Mouse (Mus musculus): ENCODE data around the gene Csde1. TPM values are rescaled to one million over a fixed set of nuclear protein-coding genes. Genes with fewer than 3 reads are reported as not detected.

Gene Csde1
- polyA plus RNA-seq, 1 experiment from 2014 or later: 525 TPM

- H3K9me3 ChIP-seq (replicated peaks; ENCODE audit: control insufficient read depth, low read length): no peaks in the 10 kb centered on the region
- no peaks in the 10 kb centered on the region for H3K36me3 ChIP-seq (ENCODE audit: control insufficient read depth, insufficient read depth, low read length)
- DNase-seq (ENCODE audit: low spot score): no peak
- no peak overlapping the region for H3K4me2 ChIP-seq (ENCODE audit: low read length)
- no peak for ATAC-seq
- no peaks in the 10 kb centered on the region for H3K4me1 ChIP-seq (ENCODE audit: control insufficient read depth, insufficient read depth, low read length)
- no peak overlapping the region for H3K4me3 ChIP-seq (ENCODE audit: low read depth, low read length)
- 93% methylated on average over 9 of the region's 9 CpGs for WGBS
- H3K27me3 ChIP-seq (replicated peaks; ENCODE audit: control insufficient read depth, insufficient read depth, low read length): no peaks in the 10 kb centered on the region
- H3K27ac ChIP-seq (ENCODE audit: low read depth, low read length): no peak overlapping the region
- H3K9ac ChIP-seq (ENCODE audit: low read length): no peak overlapping the region
Observed at GRCm38 (mm10) chr3:103076476-103076875, 56.2 kb downstream of the Csde1 start.

GRCm38 (mm10) chr3:103079301-103079700 is 59.1 kb downstream of the Csde1 start:
- H3K9me3 ChIP-seq (replicated peaks; ENCODE audit: control insufficient read depth, low read length): no peaks in the 10 kb centered on the region
- H3K27ac ChIP-seq (ENCODE audit: low read depth, low read length): no peak overlapping the region
- H3K4me3 ChIP-seq (ENCODE audit: low read depth, low read length): no peak overlapping the region
- ATAC-seq: no peak
- H3K9ac ChIP-seq (ENCODE audit: low read length): no peak overlapping the region
- H3K27me3 ChIP-seq (replicated peaks; ENCODE audit: control insufficient read depth, insufficient read depth, low read length): no peaks in the 10 kb centered on the region
- WGBS: 85% methylated on average over 9 of the region's 9 CpGs
- no peak overlapping the region for H3K4me2 ChIP-seq (ENCODE audit: low read length)
- H3K4me1 ChIP-seq (ENCODE audit: control insufficient read depth, insufficient read depth, low read length): no peaks in the 10 kb centered on the region
- no peak for DNase-seq (ENCODE audit: low spot score)
- no peaks in the 10 kb centered on the region for H3K36me3 ChIP-seq (ENCODE audit: control insufficient read depth, insufficient read depth, low read length)

DNA sequence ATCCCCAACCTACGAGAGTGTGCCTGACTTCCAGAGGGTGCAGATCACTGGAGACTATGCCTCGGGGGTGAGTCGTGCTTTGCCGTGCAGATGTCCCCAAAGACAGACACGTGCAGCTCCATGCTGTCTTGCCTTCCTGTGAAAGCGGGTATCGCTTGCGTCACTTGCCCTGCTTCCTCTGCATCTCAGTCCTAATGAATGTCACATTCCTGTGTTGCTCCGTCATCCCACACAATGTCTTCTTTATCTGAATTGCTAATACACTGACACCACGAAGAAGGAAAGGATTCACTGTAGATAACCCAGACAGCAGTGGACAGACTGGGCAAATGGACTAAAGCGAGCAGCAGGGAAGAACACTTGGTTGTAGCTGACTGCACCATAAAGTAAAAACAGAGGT is 60.8 kb downstream of the Csde1 start:
- H3K27me3 ChIP-seq (replicated peaks; ENCODE audit: control insufficient read depth, insufficient read depth, low read length): no peaks in the 10 kb centered on the region
- no peaks in the 10 kb centered on the region for H3K9me3 ChIP-seq (replicated peaks; ENCODE audit: control insufficient read depth, low read length)
- H3K27ac ChIP-seq (ENCODE audit: low read depth, low read length): no peak overlapping the region
- ATAC-seq: no peak
- no peak overlapping the region for H3K9ac ChIP-seq (ENCODE audit: low read length)
- no peak overlapping the region for H3K4me2 ChIP-seq (ENCODE audit: low read length)
- H3K4me1 ChIP-seq (ENCODE audit: control insufficient read depth, insufficient read depth, low read length): no peaks in the 10 kb centered on the region
- 72% methylated on average over 11 of the region's 11 CpGs for whole genome bisulfite sequencing
- no peaks in the 10 kb centered on the region for H3K36me3 ChIP-seq (ENCODE audit: control insufficient read depth, insufficient read depth, low read length)
- no peak for DNase-seq (ENCODE audit: low spot score)
- H3K4me3 ChIP-seq (ENCODE audit: low read depth, low read length): no peak overlapping the region

- H3K9ac ChIP-seq (ENCODE audit: low read length): no peak overlapping the region
- ATAC-seq: no peak
Observed at GRCm38 (mm10) chr3:103081861-103082453, 61.7 kb downstream of the Csde1 start.

GRCm38 (mm10) chr3:103082761-103083160 is 62.5 kb downstream of the Csde1 start:
- no peak for DNase-seq (ENCODE audit: low spot score)
- 82% methylated on average over 5 of the region's 5 CpGs for WGBS

More at GRCm38 (mm10) chr3:103081861-103082453, 61.7 kb downstream of the Csde1 start:
- Histone ChIP-seq H3K9me3 (replicated peaks; ENCODE audit: control insufficient read depth, low read length) (no peaks in the 10 kb centered on the region), H3K27ac (ENCODE audit: low read depth, low read length) (no peak overlapping the region), H3K36me3 (ENCODE audit: control insufficient read depth, insufficient read depth, low read length) (no peaks in the 10 kb centered on the region), H3K4me2 (ENCODE audit: low read length) (no peak overlapping the region), H3K4me1 (ENCODE audit: control insufficient read depth, insufficient read depth, low read length) (no peaks in the 10 kb centered on the region), H3K27me3 (replicated peaks; ENCODE audit: control insufficient read depth, insufficient read depth, low read length) (no peaks in the 10 kb centered on the region), H3K4me3 (ENCODE audit: low read depth, low read length) (no peak overlapping the region)
- WGBS: 85% methylated on average over 17 of the region's 17 CpGs
- DNase-seq (ENCODE audit: low spot score): no peak

GRCm38 (mm10) chr3:103085986-103086385 is 65.8 kb downstream of the Csde1 start:
- H3K4me2 ChIP-seq (ENCODE audit: low read length): no peak overlapping the region
- ATAC-seq (no peak), DNase-seq (ENCODE audit: low spot score) (no peak)
- H3K27me3 ChIP-seq (replicated peaks; ENCODE audit: control insufficient read depth, insufficient read depth, low read length): no peaks in the 10 kb centered on the region
- H3K9ac ChIP-seq (ENCODE audit: low read length): no peak overlapping the region
- H3K36me3 ChIP-seq (ENCODE audit: control insufficient read depth, insufficient read depth, low read length): no peaks in the 10 kb centered on the region
- H3K4me1 ChIP-seq (ENCODE audit: control insufficient read depth, insufficient read depth, low read length): no peaks in the 10 kb centered on the region
- no peak overlapping the region for H3K4me3 ChIP-seq (ENCODE audit: low read depth, low read length)
- no peak overlapping the region for H3K27ac ChIP-seq (ENCODE audit: low read depth, low read length)
- WGBS: 80% methylated on average over 3 of the region's 3 CpGs
- no peaks in the 10 kb centered on the region for H3K9me3 ChIP-seq (replicated peaks; ENCODE audit: control insufficient read depth, low read length)

More at GRCm38 (mm10) chr3:103082761-103083160, 62.5 kb downstream of the Csde1 start:
- Histone ChIP-seq H3K4me3 (ENCODE audit: low read depth, low read length) (no peak overlapping the region), H3K9ac (ENCODE audit: low read length) (no peak overlapping the region), H3K27me3 (replicated peaks; ENCODE audit: control insufficient read depth, insufficient read depth, low read length) (no peaks in the 10 kb centered on the region), H3K4me1 (ENCODE audit: control insufficient read depth, insufficient read depth, low read length) (no peaks in the 10 kb centered on the region), H3K27ac (ENCODE audit: low read depth, low read length) (no peak overlapping the region), H3K4me2 (ENCODE audit: low read length) (no peak overlapping the region), H3K36me3 (ENCODE audit: control insufficient read depth, insufficient read depth, low read length) (no peaks in the 10 kb centered on the region), H3K9me3 (replicated peaks; ENCODE audit: control insufficient read depth, low read length) (no peaks in the 10 kb centered on the region)
- no peak for ATAC-seq

GRCm38 (mm10) chr3:103091753-103092152 is 71.5 kb downstream of the Csde1 start:
- no peaks in the 10 kb centered on the region for H3K27me3 ChIP-seq (replicated peaks; ENCODE audit: control insufficient read depth, insufficient read depth, low read length)
- H3K9ac ChIP-seq (ENCODE audit: low read length): no peak overlapping the region
- H3K9me3 ChIP-seq (replicated peaks; ENCODE audit: control insufficient read depth, low read length): no peaks in the 10 kb centered on the region
- DNase-seq (ENCODE audit: low spot score) (no peak), ATAC-seq (no peak)
- H3K4me3 ChIP-seq (ENCODE audit: low read depth, low read length): no peak overlapping the region
- H3K27ac ChIP-seq (ENCODE audit: low read depth, low read length): no peak overlapping the region
- no peaks in the 10 kb centered on the region for H3K4me1 ChIP-seq (ENCODE audit: control insufficient read depth, insufficient read depth, low read length)
- H3K36me3 ChIP-seq (ENCODE audit: control insufficient read depth, insufficient read depth, low read length): no peaks in the 10 kb centered on the region
- no peak overlapping the region for H3K4me2 ChIP-seq (ENCODE audit: low read length)
- 91% methylated on average over 2 of the region's 2 CpGs for WGBS

GRCm38 (mm10) chr3:103098662-103099061 is 78.4 kb downstream of the Csde1 start:
- Histone ChIP-seq H3K27ac (ENCODE audit: low read depth, low read length) (no peak overlapping the region), H3K4me2 (ENCODE audit: low read length) (no peak overlapping the region), H3K4me1 (ENCODE audit: control insufficient read depth, insufficient read depth, low read length) (peaks cover 3% of the 10 kb centered on the region; the same call in 1 of the 2 replicates), H3K9ac (ENCODE audit: low read length) (no peak overlapping the region), H3K27me3 (replicated peaks; ENCODE audit: control insufficient read depth, insufficient read depth, low read length) (no peaks in the 10 kb centered on the region), H3K4me3 (ENCODE audit: low read depth, low read length) (no peak overlapping the region), H3K9me3 (replicated peaks; ENCODE audit: control insufficient read depth, low read length) (no peaks in the 10 kb centered on the region), H3K36me3 (ENCODE audit: control insufficient read depth, insufficient read depth, low read length) (no peaks in the 10 kb centered on the region)
- DNase-seq (ENCODE audit: low spot score) (no peak), ATAC-seq (no peak)
- 82% methylated on average over 23 of the region's 23 CpGs for WGBS

GRCm38 (mm10) chr3:103099667-103100066 is 79.4 kb downstream of the Csde1 start:
- H3K36me3 ChIP-seq (ENCODE audit: control insufficient read depth, insufficient read depth, low read length): no peaks in the 10 kb centered on the region
- peaks cover 3% of the 10 kb centered on the region; the same call in 1 of the 2 replicates for H3K4me1 ChIP-seq (ENCODE audit: control insufficient read depth, insufficient read depth, low read length)
- DNase-seq (ENCODE audit: low spot score) (no peak), ATAC-seq (no peak)
- no peaks in the 10 kb centered on the region for H3K27me3 ChIP-seq (replicated peaks; ENCODE audit: control insufficient read depth, insufficient read depth, low read length)
- whole genome bisulfite sequencing: 83% methylated on average over 6 of the region's 6 CpGs
- no peak overlapping the region for H3K4me3 ChIP-seq (ENCODE audit: low read depth, low read length)
- no peak overlapping the region for H3K9ac ChIP-seq (ENCODE audit: low read length)
- no peak overlapping the region for H3K4me2 ChIP-seq (ENCODE audit: low read length)
- H3K27ac ChIP-seq (ENCODE audit: low read depth, low read length): no peak overlapping the region
- H3K9me3 ChIP-seq (replicated peaks; ENCODE audit: control insufficient read depth, low read length): no peaks in the 10 kb centered on the region

All from forebrain, embryonic 14.5 days (tissue).